Mouse (Mus musculus): Measurements from ENCODE around the gene Bloc1s1. TPM values are rescaled to one million over a fixed set of nuclear protein-coding genes. Genes with fewer than 3 reads are reported as not detected.

The Bloc1s1 gene
- total and polyA plus RNA-seq, 2 experiments = 106 to 192 TPM

GRCm38 (mm10) chr10:128929638-128930378, 6.0 kb upstream of the Bloc1s1 start:
- H3K27ac ChIP-seq (replicated peaks; ENCODE audit: insufficient read depth, low read depth, low read length) = no peak overlapping the region
- H3K27me3 ChIP-seq (ENCODE audit: control insufficient read depth, insufficient read depth, low read length) = no peaks in the 10 kb centered on the region
- no peaks in the 10 kb centered on the region for H3K36me3 ChIP-seq (ENCODE audit: control insufficient read depth, insufficient read depth, low read length)
- peaks cover 7% of the 10 kb centered on the region for H3K4me1 ChIP-seq (ENCODE audit: control insufficient read depth, insufficient read depth, low read length)
- no peak overlapping the region for H3K4me3 ChIP-seq (ENCODE audit: insufficient read depth, low read depth, low read length)
- H3K9ac ChIP-seq (ENCODE audit: low read depth, low read length) = no peak overlapping the region
- no peak for DNase-seq (ENCODE audit: extremely low read depth, low read depth, low spot score)
- H3K79me2 ChIP-seq (ENCODE audit: control insufficient read depth, insufficient read depth, low read length) = no peaks in the 10 kb centered on the region
- 84% methylated on average over 7 of the region's 7 CpGs for WGBS
- no peak for TF ChIP-seq CTCF (IDR thresholded peaks at IDR 0.05; ENCODE audit: low read depth, low read length)

GRCm38 (mm10) chr10:128928356-128928755, 4.5 kb upstream of the Bloc1s1 start:
- H3K27me3 ChIP-seq (ENCODE audit: control insufficient read depth, insufficient read depth, low read length) = no peaks in the 10 kb centered on the region
- no peak for DNase-seq (ENCODE audit: extremely low read depth, low read depth, low spot score)
- WGBS = 70% methylated on average over 4 of the region's 4 CpGs
- no peaks in the 10 kb centered on the region for H3K79me2 ChIP-seq (ENCODE audit: control insufficient read depth, insufficient read depth, low read length)
- H3K4me3 ChIP-seq (ENCODE audit: insufficient read depth, low read depth, low read length) = no peak overlapping the region
- TF ChIP-seq CTCF (IDR thresholded peaks at IDR 0.05; ENCODE audit: low read depth, low read length) (no peak), POLR2A (IDR thresholded peaks at IDR 0.05; ENCODE audit: extremely low read depth, insufficient read depth, low read length) (no peak)
- peaks cover 8% of the 10 kb centered on the region; the same call in 1 of the 2 replicates for H3K4me1 ChIP-seq (ENCODE audit: control insufficient read depth, insufficient read depth, low read length)
- H3K9ac ChIP-seq (ENCODE audit: low read depth, low read length) = no peak overlapping the region
- no peaks in the 10 kb centered on the region for H3K36me3 ChIP-seq (ENCODE audit: control insufficient read depth, insufficient read depth, low read length)
- H3K27ac ChIP-seq (replicated peaks; ENCODE audit: insufficient read depth, low read depth, low read length) = no peak overlapping the region

GRCm38 (mm10) chr10:128923013-128923691, 683 bp downstream of the Bloc1s1 start:
- peak; percentile 93 for DNase-seq (ENCODE audit: extremely low read depth, low read depth, low spot score)
- WGBS = under 1% methylated on average over 42 of the region's 42 CpGs
- Histone ChIP-seq H3K27ac (replicated peaks; ENCODE audit: insufficient read depth, low read depth, low read length) (peak overlapping the region; percentile 95), H3K4me1 (ENCODE audit: control insufficient read depth, insufficient read depth, low read length) (peaks cover 30% of the 10 kb centered on the region), H3K4me3 (ENCODE audit: insufficient read depth, low read depth, low read length) (peak overlapping the region; percentile 70), H3K27me3 (ENCODE audit: control insufficient read depth, insufficient read depth, low read length) (no peaks in the 10 kb centered on the region), H3K9ac (ENCODE audit: low read depth, low read length) (peak overlapping the region; percentile 90), H3K79me2 (ENCODE audit: control insufficient read depth, insufficient read depth, low read length) (0 out of 2 replicates have a peak, but pooled peaks cover 2% of the 10 kb centered on the region), H3K36me3 (ENCODE audit: control insufficient read depth, insufficient read depth, low read length) (no peaks in the 10 kb centered on the region)
- TF ChIP-seq CTCF (IDR thresholded peaks at IDR 0.05; ENCODE audit: low read depth, low read length) (peak; percentile 45), POLR2A (IDR thresholded peaks at IDR 0.05; ENCODE audit: extremely low read depth, insufficient read depth, low read length) (peak; percentile 39; the same call in 1 of the 2 replicates)

- 0 out of 2 replicates have a peak, but pooled peaks cover 2% of the 10 kb centered on the region for H3K79me2 ChIP-seq (ENCODE audit: control insufficient read depth, insufficient read depth, low read length)
- peak within 1 kb of the TSS; percentile 90 for H3K9ac ChIP-seq (ENCODE audit: low read depth, low read length)
- peak within 1 kb of the TSS; percentile 95 for H3K27ac ChIP-seq (replicated peaks; ENCODE audit: insufficient read depth, low read depth, low read length)
- peak within 1 kb of the TSS; percentile 70 for H3K4me3 ChIP-seq (ENCODE audit: insufficient read depth, low read depth, low read length)
- no peak for DNase-seq (ENCODE audit: extremely low read depth, low read depth, low spot score)
- H3K36me3 ChIP-seq (ENCODE audit: control insufficient read depth, insufficient read depth, low read length) = no peaks in the 10 kb centered on the region
- TF ChIP-seq POLR2A (IDR thresholded peaks at IDR 0.05; ENCODE audit: extremely low read depth, insufficient read depth, low read length) = no peak
- no peak for TF ChIP-seq CTCF (IDR thresholded peaks at IDR 0.05; ENCODE audit: low read depth, low read length)
- 6% methylated on average over 1 of the region's 1 CpGs for WGBS
- H3K27me3 ChIP-seq (ENCODE audit: control insufficient read depth, insufficient read depth, low read length) = no peaks in the 10 kb centered on the region
- H3K4me1 ChIP-seq (ENCODE audit: control insufficient read depth, insufficient read depth, low read length) = peaks cover 30% of the 10 kb centered on the region
Measured at GRCm38 (mm10) chr10:128922822-128923012, 1.1 kb downstream of the Bloc1s1 start, which contains the start of gene Rdh5. Gene Rdh5 (minus strand): TSS chr10:128922888.

- 58% methylated on average over 16 of the region's 16 CpGs for WGBS
- Histone ChIP-seq H3K36me3 (ENCODE audit: control insufficient read depth, insufficient read depth, low read length) (no peaks in the 10 kb centered on the region), H3K4me3 (ENCODE audit: insufficient read depth, low read depth, low read length) (peak overlapping the region; percentile 11; the same call in 1 of the 2 replicates), H3K4me1 (ENCODE audit: control insufficient read depth, insufficient read depth, low read length) (peaks cover 30% of the 10 kb centered on the region), H3K27me3 (ENCODE audit: control insufficient read depth, insufficient read depth, low read length) (no peaks in the 10 kb centered on the region), H3K27ac (replicated peaks; ENCODE audit: insufficient read depth, low read depth, low read length) (peak overlapping the region; percentile 30), H3K9ac (ENCODE audit: low read depth, low read length) (peak overlapping the region; percentile 50), H3K79me2 (ENCODE audit: control insufficient read depth, insufficient read depth, low read length) (0 out of 2 replicates have a peak, but pooled peaks cover 2% of the 10 kb centered on the region)
- DNase-seq (ENCODE audit: extremely low read depth, low read depth, low spot score) = no peak
- no peak for TF ChIP-seq CTCF (IDR thresholded peaks at IDR 0.05; ENCODE audit: low read depth, low read length)
- TF ChIP-seq POLR2A (IDR thresholded peaks at IDR 0.05; ENCODE audit: extremely low read depth, insufficient read depth, low read length) = no peak
Measured at GRCm38 (mm10) chr10:128921883-128922821, 1.7 kb downstream of the Bloc1s1 start.
